Mouse (Mus musculus) neural tube, embryonic 14.5 days (tissue): ENCODE data around the gene Pcgf6. TPM values are rescaled to one million over a fixed set of nuclear protein-coding genes. Genes with fewer than 3 reads are reported as not detected.
A peak's percentile ranks its signal among the peaks of the same experiment; 100 is the strongest.

Experiments
- ATAC-seq: fragments of 200-750 bp; cut with Nextera tagmentation; 2 replicates; pipeline ENCODE4 v1.8.0; 2017; ENCODE audit warnings: low read depth, mild to moderate bottlenecking, moderate TSS enrichment, moderate library complexity
- H3K27ac ChIP-seq: fragments of 300-500 bp; sonication (generic); 2 replicates; pipeline ENCODE4 v1.5.1; 2014; ENCODE audit warnings: low read depth, mild to moderate bottlenecking, control low read depth, low read length, moderate library complexity, mixed read lengths
- H3K27me3 ChIP-seq: fragments of 300-500 bp; sonication (generic); 2 replicates; pipeline ENCODE4 v1.6.1; 2014; ENCODE audit warnings: low read length; ENCODE audit not compliant: control insufficient read depth, insufficient read depth
- H3K36me3 ChIP-seq: fragments of 300-500 bp; sonication (generic); 2 replicates; pipeline ENCODE4 v1.6.1; 2014; ENCODE audit warnings: low read length, mixed read lengths; ENCODE audit not compliant: control insufficient read depth, insufficient read depth
- H3K4me1 ChIP-seq: fragments of 300-500 bp; sonication (generic); 2 replicates; pipeline ENCODE4 v1.6.1; 2014; ENCODE audit warnings: low read length; ENCODE audit not compliant: control insufficient read depth, insufficient read depth
- H3K4me2 ChIP-seq: fragments of 300-500 bp; sonication (generic); 2 replicates; pipeline ENCODE4 v1.6.1; 2014; ENCODE audit warnings: mild to moderate bottlenecking, low read depth, low read length, control low read depth
- H3K4me3 ChIP-seq: fragments of 300-500 bp; sonication (generic); 2 replicates; pipeline ENCODE4 v1.5.1; 2014; ENCODE audit warnings: low read depth, low read length, control low read depth, mixed read lengths
- H3K9ac ChIP-seq: fragments of 300-500 bp; sonication (generic); replicated peaks from 2 replicates; pipeline ENCODE4 v1.6.1; 2014; ENCODE audit warnings: low read depth, mild to moderate bottlenecking, control low read depth, low read length, mixed read lengths
- H3K9me3 ChIP-seq: fragments of 300-500 bp; sonication (generic); 2 replicates; pipeline ENCODE4 v1.6.1; 2016; ENCODE audit warnings: low read length; ENCODE audit not compliant: control insufficient read depth
- WGBS: fragments of 180-500 bp; shearing (Covaris S2); extraction: QIAGEN DNeasy Blood & Tissue Kit; methylation state at CpG from one replicate; pipeline ENCODE4 v1.1.7; 2014; 5-methylcytosine and 5-hydroxymethylcytosine counted together
- polyA plus RNA-seq: library from polyadenylated mRNA; unstranded; fragments of >200 nt; fragmentation: Nextera tagmentation; extraction: Ambion mirVana; gene quantifications from 2 replicates; pipeline ENCODE4 v1.2.1, GENCODE M21; 2014

The Pcgf6 gene
- polyA plus RNA-seq, 1 experiment from 2014 or later = 46.9 TPM

DNA sequence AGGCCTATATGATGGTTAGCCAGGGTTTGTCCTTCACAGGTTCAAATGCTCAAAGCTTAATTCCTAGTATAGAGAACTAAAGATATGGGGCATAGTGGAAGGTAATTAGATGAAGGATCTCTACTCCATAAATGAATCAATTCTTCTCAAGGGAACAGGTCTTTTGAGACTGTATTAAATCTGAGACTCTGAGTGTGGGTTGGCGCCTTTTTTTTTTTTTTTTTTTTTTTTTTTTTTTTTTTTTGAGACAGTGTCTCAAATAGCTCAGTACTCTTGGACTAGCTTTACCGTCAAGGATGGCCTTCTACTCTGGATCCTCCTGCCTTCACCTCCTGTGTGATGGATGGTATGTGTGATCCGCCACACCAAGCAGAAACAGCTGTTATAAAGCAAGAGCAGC is 14.1 kb downstream of the Pcgf6 start:
- H3K27ac ChIP-seq = no peak overlapping the region
- H3K4me1 ChIP-seq = no peaks in the 10 kb centered on the region
- no peak overlapping the region for H3K9ac ChIP-seq
- ATAC-seq = no peak
- no peak overlapping the region for H3K4me3 ChIP-seq
- 91% methylated on average over 3 of the region's 3 CpGs for WGBS
- no peaks in the 10 kb centered on the region for H3K9me3 ChIP-seq
- H3K4me2 ChIP-seq = no peak overlapping the region
- H3K27me3 ChIP-seq = no peaks in the 10 kb centered on the region
- peaks cover 48% of the 10 kb centered on the region for H3K36me3 ChIP-seq

DNA sequence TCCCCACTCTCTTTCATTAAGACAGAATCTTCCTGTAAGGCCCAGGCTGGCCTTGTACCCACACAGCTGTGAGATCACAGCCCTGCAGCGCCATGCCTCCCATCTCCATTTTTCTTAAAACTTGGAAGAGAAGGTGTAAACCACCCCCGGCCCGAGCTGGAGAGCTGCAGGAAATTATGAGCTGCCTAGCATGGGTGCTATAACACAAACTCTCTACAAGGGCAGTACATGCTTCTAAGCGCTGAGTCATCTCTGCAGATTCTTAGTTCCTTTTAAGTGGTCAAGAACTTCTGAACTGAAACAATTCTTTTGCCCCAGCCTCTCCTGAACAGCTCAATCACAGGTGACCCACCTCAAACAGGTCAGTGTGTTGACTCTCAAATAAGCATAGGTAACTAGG is 15.8 kb downstream of the Pcgf6 start:
- no peak for ATAC-seq
- 98% methylated on average over 4 of the region's 4 CpGs for WGBS
- Histone ChIP-seq H3K4me3 (no peak overlapping the region), H3K27ac (no peak overlapping the region), H3K27me3 (no peaks in the 10 kb centered on the region), H3K4me2 (no peak overlapping the region), H3K9ac (no peak overlapping the region), H3K9me3 (no peaks in the 10 kb centered on the region), H3K4me1 (no peaks in the 10 kb centered on the region), H3K36me3 (peaks cover 42% of the 10 kb centered on the region)

DNA sequence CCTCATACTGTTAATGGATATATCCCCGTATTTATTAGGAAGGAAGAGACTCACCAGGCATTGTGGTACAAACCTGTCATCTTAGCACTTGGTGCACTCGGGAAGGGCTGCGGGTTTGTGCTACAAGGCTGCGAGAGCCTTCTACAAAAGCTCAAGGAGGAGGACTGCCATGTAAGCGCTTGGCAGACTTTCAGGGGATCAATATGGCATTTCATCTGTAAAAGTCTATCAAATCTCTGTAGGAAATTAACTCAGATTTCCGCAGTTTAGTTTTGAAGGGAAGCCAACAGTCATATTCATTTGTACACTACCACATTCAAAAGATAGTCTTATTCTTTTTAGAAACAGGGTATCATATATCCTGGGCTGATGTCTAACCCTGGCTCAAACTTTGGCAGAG is 18.9 kb downstream of the Pcgf6 start:
- no peak overlapping the region for H3K4me3 ChIP-seq
- ATAC-seq = no peak
- no peaks in the 10 kb centered on the region for H3K9me3 ChIP-seq
- H3K4me1 ChIP-seq = no peaks in the 10 kb centered on the region
- no peak overlapping the region for H3K27ac ChIP-seq
- no peaks in the 10 kb centered on the region for H3K27me3 ChIP-seq
- WGBS = 92% methylated on average over 6 of the region's 6 CpGs
- H3K36me3 ChIP-seq = peaks cover 29% of the 10 kb centered on the region; the same call in 1 of the 2 replicates
- H3K4me2 ChIP-seq = no peak overlapping the region
- H3K9ac ChIP-seq = no peak overlapping the region

DNA sequence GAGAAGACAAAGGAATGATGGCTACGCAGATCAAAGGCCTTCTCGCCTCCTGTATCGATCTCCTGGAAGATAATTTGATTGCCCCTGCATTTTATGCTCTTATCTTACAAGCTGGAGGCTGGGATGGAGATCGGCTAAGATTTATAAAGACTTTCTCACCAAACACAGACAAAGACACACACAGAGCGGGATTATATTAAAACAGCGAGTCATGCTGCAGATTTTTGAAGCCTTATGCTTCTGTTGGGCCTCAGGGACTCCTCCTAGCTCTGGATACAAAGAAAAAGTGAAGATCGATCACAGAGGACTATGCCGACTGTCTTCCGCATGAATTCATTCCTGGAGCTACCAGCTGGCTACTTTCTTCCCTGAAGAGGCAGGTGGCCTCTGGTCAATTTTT is 20.9 kb downstream of the Pcgf6 start:
- Histone ChIP-seq H3K27ac (peak overlapping the region; percentile 53; the same call in 1 of the 2 replicates), H3K27me3 (no peaks in the 10 kb centered on the region), H3K4me2 (no peak overlapping the region), H3K36me3 (peaks cover 29% of the 10 kb centered on the region; the same call in 1 of the 2 replicates), H3K9ac (no peak overlapping the region), H3K4me3 (no peak overlapping the region), H3K9me3 (no peaks in the 10 kb centered on the region), H3K4me1 (no peaks in the 10 kb centered on the region)
- WGBS = 66% methylated on average over 9 of the region's 9 CpGs
- ATAC-seq = no peak

DNA sequence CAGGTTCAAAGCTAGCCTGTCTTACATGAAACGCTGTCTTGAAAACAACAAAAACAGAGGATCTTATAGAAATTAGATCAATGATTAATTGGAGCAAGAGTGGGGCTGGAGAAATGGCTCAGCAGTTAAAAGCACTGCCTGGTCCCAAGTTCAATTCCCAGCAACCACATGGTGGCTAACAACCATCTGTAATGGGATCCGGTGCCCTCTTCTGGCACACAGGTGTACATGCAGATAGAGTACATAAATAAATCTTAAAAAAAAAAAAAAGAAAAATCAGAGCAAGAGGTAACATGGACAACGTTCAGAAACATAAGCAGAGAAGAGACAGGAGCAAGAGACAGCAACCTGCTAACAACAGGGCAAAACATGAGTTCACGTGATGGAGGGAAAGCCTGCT is 24.2 kb downstream of the Pcgf6 start:
- Histone ChIP-seq H3K9me3 (no peaks in the 10 kb centered on the region), H3K4me3 (no peak overlapping the region), H3K4me1 (no peaks in the 10 kb centered on the region), H3K9ac (no peak overlapping the region), H3K27ac (no peak overlapping the region), H3K27me3 (no peaks in the 10 kb centered on the region), H3K36me3 (peaks cover 47% of the 10 kb centered on the region), H3K4me2 (no peak overlapping the region)
- 80% methylated on average over 4 of the region's 4 CpGs for WGBS
- ATAC-seq = no peak

DNA sequence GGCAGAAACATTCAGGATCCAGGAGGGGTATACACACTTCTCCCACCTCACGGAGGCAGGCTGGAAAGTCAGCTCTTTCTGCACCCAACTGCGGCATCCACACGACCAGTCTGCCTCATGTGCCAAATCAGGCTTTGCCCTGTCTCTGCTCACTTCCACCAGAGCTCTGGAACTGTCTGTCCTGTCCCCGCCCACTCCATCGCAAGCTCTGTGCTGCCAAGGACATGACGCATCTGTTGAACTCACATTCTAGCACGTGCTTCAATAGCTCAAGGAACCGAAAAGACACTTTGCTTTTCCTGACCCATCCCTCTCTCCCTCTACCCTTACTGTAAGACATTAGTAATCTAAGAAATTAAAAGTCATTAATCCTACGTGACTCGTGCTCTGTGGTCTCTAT is 25.8 kb downstream of the Pcgf6 start:
- H3K9me3 ChIP-seq = no peaks in the 10 kb centered on the region
- no peak overlapping the region for H3K4me3 ChIP-seq
- WGBS = 88% methylated on average over 10 of the region's 10 CpGs
- no peaks in the 10 kb centered on the region for H3K27me3 ChIP-seq
- H3K9ac ChIP-seq = no peak overlapping the region
- peaks cover 59% of the 10 kb centered on the region for H3K36me3 ChIP-seq
- no peak overlapping the region for H3K4me2 ChIP-seq
- H3K27ac ChIP-seq = no peak overlapping the region
- H3K4me1 ChIP-seq = peaks cover 10% of the 10 kb centered on the region; the same call in 1 of the 2 replicates
- ATAC-seq = no peak

GRCm38 (mm10) chr19:47023546-47023945 is 27.2 kb downstream of the Pcgf6 start:
- H3K27ac ChIP-seq = no peak overlapping the region
- H3K27me3 ChIP-seq = no peaks in the 10 kb centered on the region
- no peaks in the 10 kb centered on the region for H3K9me3 ChIP-seq
- no peak for ATAC-seq
- H3K4me3 ChIP-seq = no peak overlapping the region
- WGBS = 85% methylated on average over 13 of the region's 13 CpGs
- peaks cover 62% of the 10 kb centered on the region for H3K36me3 ChIP-seq
- peaks cover 15% of the 10 kb centered on the region; the same call in 1 of the 2 replicates for H3K4me1 ChIP-seq
- no peak overlapping the region for H3K9ac ChIP-seq
- no peak overlapping the region for H3K4me2 ChIP-seq

DNA sequence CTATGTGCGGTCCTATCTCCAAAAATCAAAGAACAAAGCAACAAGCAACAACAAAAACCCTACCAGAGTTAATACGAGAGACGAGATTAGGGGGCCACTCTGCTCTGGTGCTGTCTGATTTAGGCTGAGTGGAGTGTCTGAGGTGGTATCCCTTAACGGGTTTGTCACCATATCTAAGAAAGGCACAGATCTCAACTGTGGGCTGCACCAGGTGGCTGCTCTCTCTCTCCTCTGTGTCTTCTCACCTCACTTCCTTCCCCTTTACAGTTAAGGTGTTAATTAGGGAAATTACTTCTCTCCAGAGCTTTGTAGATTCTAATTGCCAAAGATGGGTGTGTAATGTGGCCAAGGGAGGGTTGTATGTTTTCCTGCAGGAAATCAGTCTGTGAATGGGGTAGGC is 28.0 kb downstream of the Pcgf6 start:
- 88% methylated on average over 4 of the region's 4 CpGs for WGBS
- Histone ChIP-seq H3K9ac (no peak overlapping the region), H3K27me3 (no peaks in the 10 kb centered on the region), H3K36me3 (peaks cover 62% of the 10 kb centered on the region), H3K27ac (no peak overlapping the region), H3K4me3 (no peak overlapping the region), H3K4me2 (no peak overlapping the region), H3K9me3 (no peaks in the 10 kb centered on the region), H3K4me1 (peaks cover 15% of the 10 kb centered on the region; the same call in 1 of the 2 replicates)
- no peak for ATAC-seq

DNA sequence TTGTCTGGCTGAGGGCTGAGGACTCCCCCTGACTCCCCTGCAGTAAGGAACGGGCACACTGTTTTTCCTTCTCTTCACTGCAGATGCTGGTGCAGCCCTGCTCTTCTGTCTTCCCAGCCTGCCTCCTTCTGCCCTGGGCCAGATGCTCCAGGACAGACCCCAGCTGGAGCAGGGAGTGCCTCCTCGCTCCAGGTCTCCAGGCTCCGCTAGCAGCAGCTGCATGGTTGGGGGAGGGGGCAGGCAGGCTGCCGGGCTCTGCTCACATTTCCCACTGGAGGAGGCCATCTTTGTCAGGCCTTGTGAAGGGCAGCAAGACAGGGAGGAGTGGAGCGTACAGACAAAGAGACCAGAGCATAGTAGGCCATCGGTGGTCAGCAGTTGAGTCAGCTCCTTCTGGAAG is 31.4 kb downstream of the Pcgf6 start:
- H3K4me2 ChIP-seq = peak overlapping the region; percentile 71
- peak; percentile 32; the same call in 1 of the 2 replicates for ATAC-seq
- WGBS = 3% methylated on average over 6 of the region's 6 CpGs
- H3K27ac ChIP-seq = peak overlapping the region; percentile 81
- peaks cover 41% of the 10 kb centered on the region for H3K36me3 ChIP-seq
- H3K9ac ChIP-seq = peak overlapping the region; percentile 96
- H3K27me3 ChIP-seq = peaks cover 6% of the 10 kb centered on the region; the same call in 1 of the 2 replicates
- no peaks in the 10 kb centered on the region for H3K9me3 ChIP-seq
- H3K4me3 ChIP-seq = peak overlapping the region; percentile 68
- peaks cover 15% of the 10 kb centered on the region; the same call in 1 of the 2 replicates for H3K4me1 ChIP-seq
